Mouse (Mus musculus): ENCODE measurements at regions not wholly inside any gene's neighbourhood (a gene's known extent, or its start where the extent isn't known, plus 50 kb on each side); places are given as distances from the start of the nearest gene placed in this dataset.

GRCm38 (mm10) chr13:53553192-53553875, 80.5 kb upstream of the Msx2 start:
- TF ChIP-seq USF1 (IDR thresholded peaks at IDR 0.05; ENCODE audit: low read depth) (no peak), CTCF (IDR thresholded peaks at IDR 0.05; ENCODE audit: control insufficient read depth, insufficient read depth, insufficient read length) (no peak), CEBPB (IDR thresholded peaks at IDR 0.05; ENCODE audit: low read depth) (no peak)

Measured in C2C12 (cell line).